Mouse (Mus musculus) brown adipose tissue, adult 24 weeks (tissue): ENCODE results near the gene Slc35d2. TPM values are rescaled to one million over a fixed set of nuclear protein-coding genes. Genes with fewer than 3 reads are reported as not detected.

Experiments used
- H3K27ac ChIP-seq: fragments of 200-500 bp; replicated peaks from 2 replicates; pipeline ENCODE4 v1.5.1; 2012; ENCODE audit warnings: low read depth, mild to moderate bottlenecking, low read length
- H3K4me1 ChIP-seq: fragments of 200-500 bp; 2 replicates; pipeline ENCODE4 v1.6.1; 2012; ENCODE audit warnings: low read length, mixed read lengths; ENCODE audit not compliant: control insufficient read depth, insufficient read depth, insufficient read length
- H3K4me3 ChIP-seq: fragments of 200-500 bp; 2 replicates; pipeline ENCODE4 v1.5.1; 2012; ENCODE audit warnings: low read depth, mild to moderate bottlenecking, low read length, moderate library complexity; ENCODE audit not compliant: insufficient read depth
- polyA plus RNA-seq: library from polyadenylated mRNA; stranded (reverse); fragments of >200 nt; gene quantifications from 2 replicates; pipeline ENCODE4 v1.2.4, GENCODE M21; 2012; ENCODE audit not compliant: missing spikeins, insufficient read depth, insufficient read length

Gene Slc35d2
- polyA plus RNA-seq, 1 experiment: 7.6 TPM

DNA sequence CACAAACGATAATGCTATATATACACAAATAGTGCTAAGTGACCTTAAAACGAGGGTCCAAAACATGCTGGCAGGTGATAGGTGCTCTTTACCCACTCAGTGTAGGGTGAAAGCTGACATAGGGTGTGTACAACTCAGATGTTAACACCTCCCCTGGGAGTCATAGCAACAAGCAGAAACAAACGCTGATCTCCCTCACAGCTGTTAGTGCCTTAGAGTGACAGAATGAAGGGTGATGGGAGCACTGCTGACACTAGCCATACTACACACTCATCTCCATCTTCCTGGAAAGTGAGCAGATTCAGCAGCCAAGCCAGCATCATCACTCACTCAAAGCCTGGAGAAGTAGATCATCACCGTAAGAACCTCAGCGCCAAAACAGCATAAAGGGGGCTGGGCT lies 21.0 kb upstream of the Slc35d2 start:
- Histone ChIP-seq H3K27ac (no peak overlapping the region), H3K4me3 (no peak overlapping the region), H3K4me1 (no peaks in the 10 kb centered on the region)

- Histone ChIP-seq H3K4me1 (no peaks in the 10 kb centered on the region), H3K4me3 (peak overlapping the region; percentile 94), H3K27ac (peak overlapping the region; percentile 80)
Observed at GRCm38 (mm10) chr13:64129616-64130375, 628 bp upstream of the Slc35d2 start.

GRCm38 (mm10) chr13:64126316-64126715 lies 2.9 kb downstream of the Slc35d2 start:
- Histone ChIP-seq H3K4me1 (no peaks in the 10 kb centered on the region), H3K27ac (no peak overlapping the region)

DNA sequence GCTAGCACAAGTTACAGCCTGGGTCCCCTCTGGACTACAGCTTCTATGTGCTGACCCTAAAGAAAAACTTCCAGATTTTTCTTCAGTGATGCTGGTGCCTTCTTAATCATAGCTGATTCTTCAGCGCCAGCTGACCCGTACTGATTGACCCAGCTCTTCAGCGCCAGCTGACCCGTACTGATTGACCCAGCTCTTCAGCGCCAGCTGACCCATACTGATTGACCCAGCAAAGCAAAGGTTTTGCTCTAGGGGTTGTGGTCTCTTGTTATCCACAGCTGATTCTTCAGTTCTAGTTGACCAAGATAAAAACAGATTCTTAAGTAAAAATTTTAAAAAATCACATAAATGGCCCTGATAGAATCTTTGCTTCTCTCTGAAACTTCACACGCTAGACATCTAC lies 4.3 kb downstream of the Slc35d2 start:
- no peaks in the 10 kb centered on the region for H3K4me1 ChIP-seq
- H3K27ac ChIP-seq: no peak overlapping the region
- no peak overlapping the region for H3K4me3 ChIP-seq

More at GRCm38 (mm10) chr13:64126316-64126715, 2.9 kb downstream of the Slc35d2 start:
- H3K4me3 ChIP-seq: no peak overlapping the region

DNA sequence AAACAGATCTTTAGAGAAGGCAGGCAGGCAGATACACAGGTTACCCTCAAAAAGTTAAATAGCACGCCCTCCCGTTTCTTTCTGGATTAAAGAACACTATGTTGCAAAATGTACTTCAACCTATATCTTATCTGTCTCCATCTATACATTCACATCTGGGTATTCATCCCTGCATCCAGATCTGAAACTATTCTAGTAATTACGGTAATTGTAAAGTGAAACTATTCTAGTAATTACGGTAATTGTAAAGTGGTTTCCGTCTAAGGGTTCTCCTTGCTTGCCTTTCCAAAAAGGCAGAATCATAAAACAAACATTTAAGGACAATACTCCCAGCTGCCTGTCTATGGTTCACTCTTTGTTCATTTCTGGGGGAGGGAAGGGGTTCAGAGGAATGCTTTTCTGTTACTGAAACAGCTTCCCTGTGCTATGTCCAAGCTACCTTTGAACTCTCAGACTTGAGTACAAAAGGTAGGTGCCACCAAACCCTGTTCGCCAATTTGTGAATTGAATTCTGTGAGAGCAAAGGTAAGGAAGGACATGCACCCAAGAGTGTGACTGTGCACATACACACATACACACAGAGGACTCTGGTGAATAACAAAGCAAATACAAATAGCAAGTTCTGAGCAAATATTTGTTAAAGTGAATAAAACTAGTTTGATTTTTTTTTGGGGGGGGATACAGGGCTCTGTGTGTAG lies 5.5 kb downstream of the Slc35d2 start:
- Histone ChIP-seq H3K4me1 (no peaks in the 10 kb centered on the region), H3K27ac (no peak overlapping the region), H3K4me3 (no peak overlapping the region)

- Histone ChIP-seq H3K4me1 (no peaks in the 10 kb centered on the region), H3K4me3 (no peak overlapping the region)
Observed at GRCm38 (mm10) chr13:64120760-64121159, 8.4 kb downstream of the Slc35d2 start.

GRCm38 (mm10) chr13:64117442-64117841 lies 11.7 kb downstream of the Slc35d2 start:
- no peak overlapping the region for H3K27ac ChIP-seq
- no peaks in the 10 kb centered on the region for H3K4me1 ChIP-seq

More at GRCm38 (mm10) chr13:64120760-64121159, 8.4 kb downstream of the Slc35d2 start:
- no peak overlapping the region for H3K27ac ChIP-seq

GRCm38 (mm10) chr13:64110421-64110820 lies 18.7 kb downstream of the Slc35d2 start:
- no peaks in the 10 kb centered on the region for H3K4me1 ChIP-seq
- H3K4me3 ChIP-seq: no peak overlapping the region
- no peak overlapping the region for H3K27ac ChIP-seq

More at GRCm38 (mm10) chr13:64117442-64117841, 11.7 kb downstream of the Slc35d2 start:
- H3K4me3 ChIP-seq: no peak overlapping the region

DNA sequence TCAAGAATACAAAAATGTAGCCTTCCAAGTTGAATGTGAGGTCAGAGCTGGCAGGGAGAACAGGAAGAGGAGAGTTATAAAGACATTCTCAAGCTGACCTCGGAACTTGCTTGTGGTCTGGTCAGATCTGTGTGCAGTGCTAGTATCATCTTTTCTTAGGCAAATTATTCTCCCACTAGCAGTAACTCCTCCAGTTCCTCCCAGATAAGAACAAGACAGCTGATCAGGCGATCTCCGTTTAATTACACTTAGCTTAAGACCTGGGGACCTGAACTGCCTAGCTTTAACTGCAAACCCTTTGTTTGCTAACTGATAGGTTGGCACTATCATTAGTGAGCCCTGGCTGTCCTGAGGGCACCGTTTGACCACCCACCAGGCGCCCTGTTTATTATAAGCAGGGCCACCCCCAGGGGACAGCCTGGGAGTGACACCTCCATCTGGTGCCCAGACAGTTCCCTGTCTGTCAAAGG lies 20.8 kb downstream of the Slc35d2 start:
- no peak overlapping the region for H3K27ac ChIP-seq

GRCm38 (mm10) chr13:64107535-64107934 lies 21.6 kb downstream of the Slc35d2 start:
- no peak overlapping the region for H3K4me3 ChIP-seq
- no peak overlapping the region for H3K27ac ChIP-seq
- H3K4me1 ChIP-seq: no peaks in the 10 kb centered on the region

More for the DNA sequence above, 20.8 kb downstream of the Slc35d2 start:
- Histone ChIP-seq H3K4me3 (no peak overlapping the region), H3K4me1 (no peaks in the 10 kb centered on the region)

GRCm38 (mm10) chr13:64107105-64107504 lies 22.1 kb downstream of the Slc35d2 start:
- no peak overlapping the region for H3K27ac ChIP-seq
- H3K4me3 ChIP-seq: no peak overlapping the region
- H3K4me1 ChIP-seq: no peaks in the 10 kb centered on the region

- Histone ChIP-seq H3K4me3 (no peak overlapping the region), H3K27ac (no peak overlapping the region), H3K4me1 (no peaks in the 10 kb centered on the region)
Observed at GRCm38 (mm10) chr13:64105690-64106089, 23.5 kb downstream of the Slc35d2 start.

DNA sequence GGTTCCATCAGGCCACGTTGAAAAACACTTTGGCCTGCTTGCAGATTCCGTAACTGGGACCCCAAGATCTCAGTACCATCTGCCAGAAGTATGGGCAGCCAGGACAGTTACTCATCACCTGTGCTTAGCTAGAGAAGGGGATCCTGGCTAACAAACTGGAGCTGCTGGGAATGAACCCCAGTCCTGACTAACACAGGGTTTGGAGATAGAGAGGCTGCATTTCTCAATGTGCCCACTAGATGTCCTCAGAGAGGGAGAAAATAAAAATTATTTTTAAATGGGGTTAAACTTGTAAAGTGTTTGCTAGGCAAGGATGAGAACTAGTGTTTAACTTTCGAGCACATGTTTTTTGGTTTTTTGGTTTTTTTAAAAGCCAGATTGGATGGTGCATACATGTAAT lies 29.0 kb downstream of the Slc35d2 start:
- Histone ChIP-seq H3K27ac (no peak overlapping the region), H3K4me1 (no peaks in the 10 kb centered on the region), H3K4me3 (no peak overlapping the region)

DNA sequence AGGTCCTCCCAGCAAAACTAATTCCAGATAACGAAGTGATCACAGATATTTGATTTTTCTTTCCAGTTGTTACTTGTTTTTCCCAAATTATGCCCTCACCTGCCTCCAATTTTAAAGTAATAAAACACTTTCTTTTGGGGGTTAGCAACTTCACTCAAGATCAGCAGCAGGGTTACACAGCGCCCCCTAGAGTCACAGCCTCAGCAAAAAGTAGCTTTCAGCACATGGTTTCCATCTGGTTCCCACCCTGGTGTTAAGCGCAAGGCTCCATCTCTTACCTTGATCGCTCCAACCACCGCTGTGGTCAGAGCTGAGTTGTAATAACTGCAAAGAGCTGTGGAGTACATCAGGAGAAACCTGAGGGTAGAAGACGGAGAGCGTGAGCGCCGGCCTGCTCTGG lies 30.2 kb downstream of the Slc35d2 start:
- no peaks in the 10 kb centered on the region for H3K4me1 ChIP-seq

GRCm38 (mm10) chr13:64093341-64093740 lies 35.8 kb downstream of the Slc35d2 start:
- Histone ChIP-seq H3K4me1 (no peaks in the 10 kb centered on the region), H3K27ac (no peak overlapping the region), H3K4me3 (no peak overlapping the region)

More for the DNA sequence above, 30.2 kb downstream of the Slc35d2 start:
- Histone ChIP-seq H3K4me3 (no peak overlapping the region), H3K27ac (no peak overlapping the region)
